ENCODE assay signal across 8 mouse cellular contexts in the genomic region with DNA sequence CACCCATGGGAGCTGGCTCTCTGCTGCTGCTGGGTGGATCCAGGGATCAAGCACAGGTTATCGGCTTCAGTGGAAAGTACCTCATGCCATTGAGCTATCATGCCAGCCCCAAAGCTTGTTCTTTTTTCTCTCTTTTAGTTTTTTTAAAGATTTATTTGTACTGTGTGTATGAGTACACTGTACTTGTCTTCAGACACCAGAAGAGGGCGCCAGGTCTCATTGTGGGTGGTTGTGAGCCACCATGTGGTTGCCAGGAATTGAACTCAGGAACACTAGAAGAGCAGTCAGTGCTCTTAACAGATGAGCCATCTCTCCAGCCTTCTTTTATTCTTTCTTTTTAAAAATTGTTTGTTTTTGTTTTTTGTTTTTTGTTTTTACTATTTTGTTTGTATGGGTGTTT.
DNase-seq lines count a peak whose midpoint lies in the region; ATAC-seq and TF ChIP-seq lines count a peak whose summit lies in the region.
"Had no signal": no experiment of that assay in that cellular context is flagged by ENCODE, and none has a peak within 500 bp of the region (broad histone marks: within the 10 kb centered on the region; RNA-seq: fewer than 3 reads in every experiment).

No protein-coding gene starts in this region.

- H3K4me2 ChIP-seq in kidney, embryonic 14.5 days (replicated peaks; ENCODE audit: low read depth, low read length), result no peak overlapping the region
- no peak overlapping the region for H3K4me2 ChIP-seq in hindbrain, postnatal 0 days (ENCODE audit: low read depth, low read length)
- H3K4me2 ChIP-seq: stomach, embryonic 15.5 days had no signal

- H3K9ac ChIP-seq in kidney, embryonic 14.5 days (ENCODE audit: low read depth, low read length), result no peak overlapping the region
- no peak overlapping the region for H3K9ac ChIP-seq in hindbrain, postnatal 0 days (replicated peaks; ENCODE audit: low read length)
- H3K9ac ChIP-seq: stomach, embryonic 15.5 days had no signal

- WGBS in kidney, embryonic 14.5 days, result 64% methylated on average over 2 of the region's 2 CpGs
- WGBS in hindbrain, postnatal 0 days, result 70% methylated on average over 2 of the region's 2 CpGs

- no peaks in the 10 kb centered on the region for H3K9me3 ChIP-seq in kidney, embryonic 14.5 days (ENCODE audit: control insufficient read depth, low read length)
- H3K9me3 ChIP-seq in E14TG2a.4 (ENCODE audit: low read length), result no peaks in the 10 kb centered on the region
- H3K9me3 ChIP-seq in hindbrain, postnatal 0 days (ENCODE audit: low read length), result no peaks in the 10 kb centered on the region
- H3K9me3 ChIP-seq: stomach, embryonic 15.5 days had no signal

- H3K4me1 ChIP-seq in kidney, embryonic 14.5 days (ENCODE audit: control insufficient read depth, insufficient read depth, low read length), result no peaks in the 10 kb centered on the region
- no peaks in the 10 kb centered on the region for H3K4me1 ChIP-seq in E14TG2a.4 (replicated peaks; ENCODE audit: low read depth, low read length)
- H3K4me1 ChIP-seq in hindbrain, postnatal 0 days (ENCODE audit: insufficient read depth, low read length), result no peaks in the 10 kb centered on the region
- H3K4me1 ChIP-seq: stomach, embryonic 15.5 days had no signal

- peaks cover 67% of the 10 kb centered on the region; the same call in 1 of the 2 replicates for H3K36me3 ChIP-seq in kidney, embryonic 14.5 days (ENCODE audit: control insufficient read depth, insufficient read depth, low read length)
- H3K36me3 ChIP-seq in E14TG2a.4 (ENCODE audit: insufficient read depth, low read length), result peaks cover 69% of the 10 kb centered on the region
- peaks cover 45% of the 10 kb centered on the region for H3K36me3 ChIP-seq in hindbrain, postnatal 0 days (ENCODE audit: insufficient read depth, low read length)

- TF ChIP-seq CTCF in E14TG2a.4 (conservative IDR thresholded peaks at IDR 0.05; ENCODE audit: low read length), result peak; percentile 19; the same call in 1 of the 2 replicates
- TF ChIP-seq CTCF in hindbrain, postnatal 0 days (IDR thresholded peaks at IDR 0.05; ENCODE audit: low read depth), result peak; percentile 54

- H3K27ac ChIP-seq in kidney, embryonic 14.5 days (ENCODE audit: low read depth, low read length), result no peak overlapping the region
- no peak overlapping the region for H3K27ac ChIP-seq in hindbrain, postnatal 0 days
- H3K27ac ChIP-seq: stomach, embryonic 15.5 days had no signal

- ATAC-seq in kidney, embryonic 14.5 days (ENCODE audit: low FRiP score, low TSS enrichment), result no peak
- no peak for ATAC-seq in hindbrain, postnatal 0 days
- ATAC-seq in monocyte, adult 5-6 weeks (replicated peaks; ENCODE audit: insufficient number of reproducible peaks, low FRiP score, low TSS enrichment, poor library complexity, severe bottlenecking), result no peak

- no peak overlapping the region for H3K4me3 ChIP-seq in kidney, embryonic 14.5 days (ENCODE audit: low read length)
- H3K4me3 ChIP-seq in E14TG2a.4 (replicated peaks; ENCODE audit: low read length), result no peak overlapping the region
- H3K4me3 ChIP-seq in hindbrain, postnatal 0 days (ENCODE audit: low read length), result no peak overlapping the region
- H3K4me3 ChIP-seq: stomach, embryonic 15.5 days had no signal

- DNase-seq in kidney, adult 18-20 months, result peak; percentile 10
- peak; percentile 62 for DNase-seq in 416B (ENCODE audit: low read depth)
- peak; percentile 18 for DNase-seq in hindbrain, postnatal 0 days (ENCODE audit: low spot score)
- DNase-seq in gastrocnemius, postnatal 25 days, result no peak

- H3K27me3 ChIP-seq in kidney, embryonic 14.5 days (ENCODE audit: control insufficient read depth, insufficient read depth, low read length), result no peaks in the 10 kb centered on the region
- H3K27me3 ChIP-seq in E14TG2a.4 (ENCODE audit: insufficient read depth, low read length), result no peaks in the 10 kb centered on the region
- H3K27me3 ChIP-seq in hindbrain, postnatal 0 days (ENCODE audit: insufficient read depth, low read length), result no peaks in the 10 kb centered on the region
- H3K27me3 ChIP-seq: stomach, embryonic 15.5 days had no signal
